Mouse (Mus musculus) lung, embryonic 15.5 days (tissue): ENCODE measurements around the gene Rrp36. TPM values are rescaled to one million over a fixed set of nuclear protein-coding genes. Genes with fewer than 3 reads are reported as not detected.

Source experiments
- ATAC-seq: fragments of 200-750 bp; cut with Nextera tagmentation; 2 replicates; pipeline ENCODE4 v1.8.0; 2017; ENCODE audit warnings: moderate number of reproducible peaks, borderline replicate concordance; ENCODE audit not compliant: low FRiP score, low TSS enrichment; ENCODE audit errors: extremely low read depth
- H3K27ac ChIP-seq: fragments of 300-500 bp; sonication (generic); 2 replicates; pipeline ENCODE4 v1.5.1; 2015; ENCODE audit warnings: moderate library complexity, mild to moderate bottlenecking, inconsistent platforms
- H3K27me3 ChIP-seq: fragments of 300-500 bp; sonication (generic); 2 replicates; pipeline ENCODE4 v1.6.1; 2015; ENCODE audit warnings: inconsistent platforms
- H3K36me3 ChIP-seq: fragments of 300-500 bp; sonication (generic); 2 replicates; pipeline ENCODE4 v1.6.1; 2015; ENCODE audit warnings: inconsistent platforms
- H3K4me1 ChIP-seq: fragments of 300-500 bp; sonication (generic); 2 replicates; pipeline ENCODE4 v1.6.1; 2015; ENCODE audit warnings: inconsistent platforms
- H3K4me2 ChIP-seq: fragments of 300-500 bp; sonication (generic); 2 replicates; pipeline ENCODE4 v1.6.1; 2015; ENCODE audit warnings: inconsistent platforms, mild to moderate bottlenecking, moderate library complexity
- H3K4me3 ChIP-seq: fragments of 300-500 bp; sonication (generic); 2 replicates; pipeline ENCODE4 v1.5.1; 2015; ENCODE audit warnings: mild to moderate bottlenecking, inconsistent platforms
- H3K9ac ChIP-seq: fragments of 300-500 bp; sonication (generic); 2 replicates; pipeline ENCODE4 v1.6.1; 2015; ENCODE audit warnings: inconsistent platforms
- H3K9me3 ChIP-seq: fragments of 300-500 bp; sonication (generic); 2 replicates; pipeline ENCODE4 v1.6.1; 2016; ENCODE audit warnings: inconsistent platforms
- WGBS: fragments of 180-500 bp; shearing (Covaris S2); methylation state at CpG from one replicate; pipeline ENCODE4 v1.1.7; 2015; 5-methylcytosine and 5-hydroxymethylcytosine counted together
- polyA plus RNA-seq: library from polyadenylated mRNA; unstranded; fragments of >200 nt; fragmentation: Nextera tagmentation; extraction: Ambion mirVana; gene quantifications from 2 replicates; pipeline ENCODE4 v1.2.1, GENCODE M21; 2015

The Rrp36 gene
- polyA plus RNA-seq, 1 experiment from 2014 or later: 56.2 TPM

DNA sequence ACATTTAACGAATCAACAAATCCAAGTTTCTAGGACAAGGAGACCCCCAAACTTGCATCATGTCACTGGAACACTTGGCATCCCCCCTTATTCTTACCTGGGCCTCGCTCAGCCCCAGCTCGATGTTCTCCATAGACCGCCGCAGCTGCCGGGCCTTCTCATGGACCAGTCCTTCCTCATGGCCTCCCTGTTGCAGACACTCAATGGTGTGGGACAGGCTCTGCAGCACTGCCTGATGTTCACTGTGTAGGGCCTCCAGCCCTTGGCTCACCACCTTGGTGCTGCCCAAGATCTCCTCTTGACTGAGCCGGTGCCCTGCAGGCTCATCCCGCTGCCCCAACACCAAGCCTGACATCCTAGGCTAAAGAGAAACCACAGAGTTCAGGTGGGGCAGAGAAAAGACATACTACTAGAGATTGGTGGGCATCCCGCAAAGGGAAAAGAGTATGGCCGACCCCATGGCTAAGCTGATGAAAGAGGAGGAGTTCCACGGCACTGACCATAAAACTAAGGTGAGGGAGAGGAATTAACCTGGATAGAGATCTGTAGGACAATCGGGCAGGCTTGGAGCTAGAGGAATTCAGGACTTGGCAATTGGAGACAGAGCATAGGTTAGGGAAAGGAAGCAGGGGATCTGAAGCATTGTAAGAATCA, 29.9 kb downstream of the Rrp36 start:
- 90% methylated on average over 12 of the region's 12 CpGs for WGBS
- Histone ChIP-seq H3K27ac (no peak overlapping the region), H3K9ac (0 out of 2 replicates have a peak overlapping the region, but pooled peaks have one; percentile 68), H3K36me3 (peaks cover 28% of the 10 kb centered on the region; the same call in 1 of the 2 replicates), H3K4me1 (peaks cover 25% of the 10 kb centered on the region), H3K4me2 (peak overlapping the region; percentile 93; the same call in 1 of the 2 replicates), H3K4me3 (peak overlapping the region; percentile 97; the same call in 1 of the 2 replicates), H3K27me3 (no peaks in the 10 kb centered on the region), H3K9me3 (no peaks in the 10 kb centered on the region)
- ATAC-seq: no peak

- H3K27ac ChIP-seq: no peak overlapping the region
- WGBS: 82% methylated on average over 17 of the region's 17 CpGs
These were observed 32.1 kb downstream of the Rrp36 start for GRCm38 (mm10) chr17:46642060-46642459.

GRCm38 (mm10) chr17:46639929-46640328, 34.2 kb downstream of the Rrp36 start:
- Histone ChIP-seq H3K9ac (no peak overlapping the region), H3K4me2 (no peak overlapping the region), H3K4me3 (no peak overlapping the region), H3K27me3 (no peaks in the 10 kb centered on the region), H3K36me3 (peaks cover 22% of the 10 kb centered on the region; the same call in 1 of the 2 replicates), H3K4me1 (peaks cover 19% of the 10 kb centered on the region), H3K9me3 (no peaks in the 10 kb centered on the region), H3K27ac (no peak overlapping the region)
- WGBS: 71% methylated on average over 9 of the region's 9 CpGs
- ATAC-seq: no peak

More at GRCm38 (mm10) chr17:46642060-46642459, 32.1 kb downstream of the Rrp36 start:
- Histone ChIP-seq H3K36me3 (peaks cover 22% of the 10 kb centered on the region; the same call in 1 of the 2 replicates), H3K4me1 (peaks cover 24% of the 10 kb centered on the region), H3K4me3 (no peak overlapping the region), H3K9me3 (no peaks in the 10 kb centered on the region), H3K4me2 (no peak overlapping the region), H3K9ac (no peak overlapping the region), H3K27me3 (no peaks in the 10 kb centered on the region)
- no peak for ATAC-seq

DNA sequence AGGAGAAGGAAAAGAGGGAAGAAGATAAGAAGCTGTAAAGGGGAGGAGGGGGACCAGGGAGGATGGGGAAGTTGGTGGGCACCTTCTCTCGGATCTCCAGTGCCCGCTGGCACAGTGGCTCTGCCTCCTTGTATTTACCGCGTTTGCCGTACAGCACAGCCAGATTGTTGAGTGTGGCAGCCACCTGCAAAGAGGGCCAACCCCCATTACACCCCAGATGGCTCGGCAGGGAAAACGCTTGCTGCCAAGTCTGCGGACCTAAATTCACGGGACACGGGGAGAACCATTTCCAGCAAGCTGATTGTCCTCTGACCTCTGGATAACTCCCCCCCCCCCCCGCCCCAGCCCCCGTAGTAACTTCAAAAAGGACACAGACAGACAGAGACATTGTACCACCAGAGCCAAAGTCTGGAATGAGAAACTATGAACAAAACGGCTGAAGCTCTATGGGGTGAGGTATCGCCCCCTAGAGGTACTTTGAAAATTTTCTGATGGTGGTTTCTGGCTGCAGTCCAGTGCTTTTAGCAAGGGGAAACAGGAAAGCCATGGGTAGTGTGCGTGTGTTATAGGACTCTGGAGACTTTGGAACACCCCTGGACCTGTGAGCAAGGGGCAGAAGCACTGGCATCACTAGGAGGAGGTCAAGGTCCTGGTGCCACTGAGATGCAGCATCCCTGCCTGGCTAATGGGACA, 37.2 kb downstream of the Rrp36 start:
- peak overlapping the region; percentile 41 for H3K4me2 ChIP-seq
- H3K4me1 ChIP-seq: peaks cover 10% of the 10 kb centered on the region
- H3K4me3 ChIP-seq: no peak overlapping the region; the same call in 1 of the 2 replicates
- 16% methylated on average over 15 of the region's 15 CpGs for WGBS
- H3K36me3 ChIP-seq: peaks cover 20% of the 10 kb centered on the region; the same call in 1 of the 2 replicates
- 0 out of 2 replicates have a peak overlapping the region, but pooled peaks have one; percentile 6 for H3K27ac ChIP-seq
- ATAC-seq: no peak
- no peak overlapping the region for H3K9ac ChIP-seq
- H3K9me3 ChIP-seq: no peaks in the 10 kb centered on the region
- no peaks in the 10 kb centered on the region for H3K27me3 ChIP-seq

- Histone ChIP-seq H3K27me3 (no peaks in the 10 kb centered on the region), H3K9me3 (no peaks in the 10 kb centered on the region), H3K4me3 (peak overlapping the region; percentile 97), H3K36me3 (0 out of 2 replicates have a peak, but pooled peaks cover 5% of the 10 kb centered on the region), H3K9ac (peak overlapping the region; percentile 99), H3K4me2 (peak overlapping the region; percentile 71), H3K4me1 (peaks cover 52% of the 10 kb centered on the region), H3K27ac (peak overlapping the region; percentile 99)
- 9% methylated on average over 12 of the region's 12 CpGs for WGBS
- ATAC-seq: peak; percentile 92
These were observed 44.3 kb downstream of the Rrp36 start for GRCm38 (mm10) chr17:46629685-46630441.

DNA sequence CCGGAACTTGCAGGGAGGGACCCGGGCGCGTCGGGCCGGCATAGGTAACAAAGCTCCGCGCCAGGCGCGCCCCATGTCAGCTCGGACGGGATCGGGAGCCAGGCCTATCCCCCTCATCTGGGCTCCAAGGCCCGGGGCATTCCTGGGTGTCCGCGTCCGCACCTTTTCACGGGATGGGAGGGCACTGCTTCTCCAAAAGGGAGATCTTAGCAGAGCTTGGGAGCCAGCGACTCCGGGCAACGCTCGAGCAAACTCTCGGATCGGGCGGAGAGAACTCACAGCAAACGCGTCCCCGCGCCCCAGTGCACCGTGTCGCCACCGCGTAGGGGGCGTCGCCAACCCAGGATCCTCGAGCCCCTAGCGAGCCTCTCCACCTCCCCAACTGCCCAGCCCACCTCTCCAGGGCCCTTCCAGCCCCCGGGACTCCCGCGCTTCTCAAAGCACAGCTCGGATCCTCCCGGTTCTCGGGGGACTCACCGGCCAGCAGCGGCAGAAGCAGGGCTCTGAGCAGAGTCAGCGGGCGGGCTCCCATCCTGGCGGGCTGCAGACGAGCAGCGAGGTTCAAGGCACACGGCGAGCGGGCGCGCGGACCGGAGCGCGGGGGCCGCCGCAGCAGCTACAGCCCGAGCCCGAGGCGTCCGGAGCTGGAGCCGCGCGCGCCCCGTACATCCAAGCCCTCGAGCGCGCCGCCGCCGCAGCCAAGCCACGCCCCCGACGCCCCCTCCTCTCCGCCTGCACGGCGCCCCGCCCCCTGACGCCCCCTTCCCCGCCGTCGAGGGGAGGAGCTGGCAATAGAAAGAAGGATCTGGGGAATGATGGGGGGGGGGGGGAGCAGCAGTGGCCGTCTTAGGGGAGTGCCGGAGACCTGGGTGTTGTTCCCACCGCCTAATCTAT, 45.1 kb downstream of the Rrp36 start, which contains the start of gene Ptk7:
TSS of gene Ptk7 (minus strand) at position 714 of the 894 bp plus-strand sequence.
- Histone ChIP-seq H3K4me2 (peak within 1 kb of the TSS; percentile 71), H3K36me3 (0 out of 2 replicates have a peak, but pooled peaks cover 5% of the 10 kb centered on the region), H3K4me1 (peaks cover 61% of the 10 kb centered on the region), H3K4me3 (peak within 1 kb of the TSS; percentile 97), H3K9ac (peak within 1 kb of the TSS; percentile 99), H3K27me3 (no peaks in the 10 kb centered on the region), H3K27ac (peak within 1 kb of the TSS; percentile 99), H3K9me3 (no peaks in the 10 kb centered on the region)
- ATAC-seq: peak; percentile 77
- under 1% methylated on average over 76 of the region's 90 CpGs for WGBS

- Histone ChIP-seq H3K4me1 (peaks cover 67% of the 10 kb centered on the region), H3K9ac (peak overlapping the region; percentile 99), H3K4me2 (peak overlapping the region; percentile 71), H3K27ac (peak overlapping the region; percentile 99), H3K9me3 (no peaks in the 10 kb centered on the region), H3K27me3 (no peaks in the 10 kb centered on the region), H3K36me3 (0 out of 2 replicates have a peak, but pooled peaks cover 5% of the 10 kb centered on the region), H3K4me3 (peak overlapping the region; percentile 97)
- WGBS: 1% methylated on average over 13 of the region's 13 CpGs
- ATAC-seq: no peak
These were observed 45.7 kb downstream of the Rrp36 start for GRCm38 (mm10) chr17:46628471-46628790.

DNA sequence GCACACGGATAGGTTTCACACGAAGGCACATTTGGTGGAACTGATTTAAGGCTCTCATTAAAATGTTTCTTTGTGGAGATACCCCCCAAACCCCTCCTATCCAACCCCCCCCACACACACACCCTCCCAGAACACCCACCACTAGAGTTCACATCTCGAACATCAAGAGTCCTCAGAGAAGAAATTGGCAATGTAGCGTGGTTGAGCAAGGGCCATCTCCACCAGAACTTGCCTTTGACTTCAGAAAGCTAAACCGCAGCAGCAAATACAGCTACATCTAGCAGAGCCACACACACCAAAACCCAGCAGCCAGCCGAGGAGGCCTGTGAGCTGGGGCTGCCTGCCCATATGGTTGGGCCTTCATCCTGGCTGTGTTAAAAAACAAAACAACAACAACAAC, 46.7 kb downstream of the Rrp36 start:
- no peak for ATAC-seq
- H3K9ac ChIP-seq: peak overlapping the region; percentile 99
- peak overlapping the region; percentile 71 for H3K4me2 ChIP-seq
- H3K36me3 ChIP-seq: 0 out of 2 replicates have a peak, but pooled peaks cover 5% of the 10 kb centered on the region
- H3K27me3 ChIP-seq: no peaks in the 10 kb centered on the region
- peak overlapping the region; percentile 97 for H3K4me3 ChIP-seq
- H3K9me3 ChIP-seq: no peaks in the 10 kb centered on the region
- H3K27ac ChIP-seq: peak overlapping the region; percentile 99
- peaks cover 76% of the 10 kb centered on the region for H3K4me1 ChIP-seq
- WGBS: 23% methylated on average over 6 of the region's 6 CpGs

- Histone ChIP-seq H3K9me3 (no peaks in the 10 kb centered on the region), H3K27me3 (no peaks in the 10 kb centered on the region), H3K4me3 (peak overlapping the region; percentile 19), H3K4me1 (peaks cover 84% of the 10 kb centered on the region), H3K9ac (peak overlapping the region; percentile 21), H3K27ac (peak overlapping the region; percentile 85), H3K36me3 (no peaks in the 10 kb centered on the region), H3K4me2 (peak overlapping the region; percentile 53)
- WGBS: 37% methylated on average over 12 of the region's 12 CpGs
- no peak for ATAC-seq
These were observed 49.6 kb downstream of the Rrp36 start for GRCm38 (mm10) chr17:46624598-46624997.

DNA sequence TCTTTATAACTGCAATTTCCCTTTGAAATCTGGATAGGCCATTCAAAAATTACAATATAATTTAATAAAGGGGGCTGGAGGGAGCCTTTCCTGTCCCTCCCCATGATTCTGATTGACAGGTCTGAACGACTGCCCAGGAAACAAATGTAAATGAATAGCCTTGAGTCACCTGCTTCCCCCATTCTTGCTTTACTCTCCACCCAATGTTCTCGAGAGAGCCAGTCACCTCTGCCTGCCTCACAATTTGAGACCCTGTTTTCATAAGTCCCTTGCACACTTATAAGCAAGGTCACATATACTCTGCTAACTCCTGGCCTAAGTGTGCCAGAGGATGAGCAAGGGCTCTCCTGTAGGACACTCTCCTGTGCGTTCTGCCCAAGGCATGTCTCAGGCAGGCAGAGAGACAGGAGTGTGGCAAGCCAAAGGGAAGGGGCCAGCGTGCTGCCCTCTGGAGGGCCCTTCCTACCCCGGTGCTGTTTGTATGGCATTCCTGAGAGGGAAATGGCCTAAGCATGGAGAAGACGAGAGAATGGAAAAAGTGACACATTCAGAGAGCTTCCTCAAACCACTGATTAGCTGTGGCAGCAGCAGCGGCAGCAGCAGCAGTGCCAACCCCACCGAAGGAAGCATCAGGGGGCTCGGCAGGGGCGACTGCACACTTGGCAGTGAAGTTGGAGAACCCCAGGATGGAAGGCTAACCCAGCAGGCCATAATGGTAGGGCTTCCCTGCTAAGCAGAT, 50.2 kb downstream of the Rrp36 start:
- no peaks in the 10 kb centered on the region for H3K36me3 ChIP-seq
- H3K4me3 ChIP-seq: peak overlapping the region; percentile 19
- H3K27ac ChIP-seq: peak overlapping the region; percentile 85
- peak overlapping the region; percentile 21 for H3K9ac ChIP-seq
- no peaks in the 10 kb centered on the region for H3K27me3 ChIP-seq
- 13% methylated on average over 10 of the region's 10 CpGs for WGBS
- H3K4me2 ChIP-seq: peak overlapping the region; percentile 53
- H3K9me3 ChIP-seq: no peaks in the 10 kb centered on the region
- no peak for ATAC-seq
- peaks cover 88% of the 10 kb centered on the region for H3K4me1 ChIP-seq
